Mouse (Mus musculus) hindbrain, embryonic 16.5 days (tissue): ENCODE results near the gene Ap1b1. TPM values are rescaled to one million over a fixed set of nuclear protein-coding genes. Genes with fewer than 3 reads are reported as not detected.

Source experiments
- ATAC-seq: fragments of 200-750 bp; cut with Nextera tagmentation; 2 replicates; pipeline ENCODE4 v1.8.0; 2017; ENCODE audit warnings: moderate TSS enrichment, moderate library complexity
- H3K27ac ChIP-seq: fragments of 300-500 bp; sonication (generic); 2 replicates; pipeline ENCODE4 v1.5.1; 2014; ENCODE audit warnings: low read depth, mild to moderate bottlenecking, control low read depth, low read length, moderate library complexity
- H3K27me3 ChIP-seq: fragments of 300-500 bp; sonication (generic); replicated peaks from 2 replicates; pipeline ENCODE4 v1.6.1; 2014; ENCODE audit warnings: low read length; ENCODE audit not compliant: control insufficient read depth, insufficient read depth
- H3K36me3 ChIP-seq: fragments of 300-500 bp; sonication (generic); 2 replicates; pipeline ENCODE4 v1.6.1; 2014; ENCODE audit warnings: mild to moderate bottlenecking, low read length, moderate library complexity, mixed read lengths; ENCODE audit not compliant: control insufficient read depth, insufficient read depth
- H3K4me1 ChIP-seq: fragments of 300-500 bp; sonication (generic); 2 replicates; pipeline ENCODE4 v1.6.1; 2014; ENCODE audit warnings: low read depth, low read length; ENCODE audit not compliant: control insufficient read depth, insufficient read depth
- H3K4me2 ChIP-seq: fragments of 300-500 bp; sonication (generic); 2 replicates; pipeline ENCODE4 v1.6.1; 2014; ENCODE audit warnings: mild to moderate bottlenecking, low read length, control low read depth, moderate library complexity
- H3K4me3 ChIP-seq: fragments of 300-500 bp; sonication (generic); 2 replicates; pipeline ENCODE4 v1.5.1; 2014; ENCODE audit warnings: mild to moderate bottlenecking, low read length, control low read depth, moderate library complexity
- H3K9ac ChIP-seq: fragments of 300-500 bp; sonication (generic); 2 replicates; pipeline ENCODE4 v1.6.1; 2014; ENCODE audit warnings: low read depth, mild to moderate bottlenecking, control low read depth, low read length, moderate library complexity
- H3K9me3 ChIP-seq: fragments of 300-500 bp; sonication (generic); 2 replicates; pipeline ENCODE4 v1.6.1; 2014; ENCODE audit warnings: mild to moderate bottlenecking, low read length, moderate library complexity; ENCODE audit not compliant: control insufficient read depth
- WGBS: fragments of 180-500 bp; shearing (Covaris S2); extraction: QIAGEN DNeasy Blood & Tissue Kit; methylation state at CpG from one replicate; pipeline ENCODE4 v1.1.7; 2014; 5-methylcytosine and 5-hydroxymethylcytosine counted together
- polyA plus RNA-seq: library from polyadenylated mRNA; unstranded; fragments of >200 nt; fragmentation: Nextera tagmentation; extraction: Ambion mirVana; gene quantifications from 2 replicates; pipeline ENCODE4 v1.2.1, GENCODE M21; 2015

Ap1b1 gene
- polyA plus RNA-seq, 1 experiment from 2014 or later = 102 TPM

- WGBS = 27% methylated on average over 3 of the region's 3 CpGs
- ATAC-seq = no peak
- Histone ChIP-seq H3K4me2 (no peak overlapping the region), H3K9me3 (no peaks in the 10 kb centered on the region), H3K4me3 (no peak overlapping the region), H3K27ac (no peak overlapping the region), H3K4me1 (no peaks in the 10 kb centered on the region), H3K27me3 (no peaks in the 10 kb centered on the region), H3K36me3 (peaks cover 4% of the 10 kb centered on the region; the same call in 1 of the 2 replicates), H3K9ac (no peak overlapping the region)
Measured at GRCm38 (mm10) chr11:4998352-4998751, 11.7 kb downstream of the Ap1b1 start.

GRCm38 (mm10) chr11:4998762-4999161 is 12.1 kb downstream of the Ap1b1 start:
- Histone ChIP-seq H3K4me2 (no peak overlapping the region), H3K9ac (no peak overlapping the region), H3K4me3 (no peak overlapping the region), H3K27ac (no peak overlapping the region), H3K4me1 (no peaks in the 10 kb centered on the region), H3K9me3 (no peaks in the 10 kb centered on the region), H3K36me3 (peaks cover 4% of the 10 kb centered on the region; the same call in 1 of the 2 replicates), H3K27me3 (no peaks in the 10 kb centered on the region)
- no peak for ATAC-seq
- WGBS = 52% methylated on average over 1 of the region's 1 CpGs

GRCm38 (mm10) chr11:5000241-5000640 is 13.6 kb downstream of the Ap1b1 start:
- H3K9me3 ChIP-seq = no peaks in the 10 kb centered on the region
- no peaks in the 10 kb centered on the region for H3K4me1 ChIP-seq
- H3K27me3 ChIP-seq = no peaks in the 10 kb centered on the region
- no peak overlapping the region for H3K4me3 ChIP-seq
- no peak for ATAC-seq
- no peak overlapping the region for H3K9ac ChIP-seq
- no peak overlapping the region for H3K27ac ChIP-seq
- H3K4me2 ChIP-seq = no peak overlapping the region
- 88% methylated on average over 1 of the region's 1 CpGs for WGBS
- peaks cover 4% of the 10 kb centered on the region; the same call in 1 of the 2 replicates for H3K36me3 ChIP-seq

- Histone ChIP-seq H3K27me3 (no peaks in the 10 kb centered on the region), H3K4me2 (no peak overlapping the region), H3K4me3 (no peak overlapping the region), H3K9ac (no peak overlapping the region), H3K4me1 (no peaks in the 10 kb centered on the region), H3K9me3 (no peaks in the 10 kb centered on the region), H3K36me3 (peaks cover 4% of the 10 kb centered on the region; the same call in 1 of the 2 replicates), H3K27ac (no peak overlapping the region)
- ATAC-seq = no peak
- whole genome bisulfite sequencing = 93% methylated on average over 4 of the region's 4 CpGs
Measured at GRCm38 (mm10) chr11:5002826-5003225, 16.2 kb downstream of the Ap1b1 start.

- H3K36me3 ChIP-seq = peaks cover 6% of the 10 kb centered on the region; the same call in 1 of the 2 replicates
- no peak overlapping the region for H3K4me2 ChIP-seq
- no peak overlapping the region for H3K27ac ChIP-seq
- H3K4me1 ChIP-seq = no peaks in the 10 kb centered on the region
- no peaks in the 10 kb centered on the region for H3K9me3 ChIP-seq
- H3K4me3 ChIP-seq = no peak overlapping the region
- H3K27me3 ChIP-seq = no peaks in the 10 kb centered on the region
- ATAC-seq = no peak
- WGBS = 94% methylated on average over 2 of the region's 2 CpGs
- H3K9ac ChIP-seq = no peak overlapping the region
Measured at GRCm38 (mm10) chr11:5005528-5005927, 18.9 kb downstream of the Ap1b1 start.

GRCm38 (mm10) chr11:5007186-5007585 is 20.6 kb downstream of the Ap1b1 start:
- Histone ChIP-seq H3K4me2 (no peak overlapping the region), H3K4me3 (no peak overlapping the region), H3K9me3 (no peaks in the 10 kb centered on the region), H3K27me3 (no peaks in the 10 kb centered on the region), H3K27ac (no peak overlapping the region), H3K4me1 (no peaks in the 10 kb centered on the region), H3K9ac (no peak overlapping the region), H3K36me3 (peaks cover 6% of the 10 kb centered on the region; the same call in 1 of the 2 replicates)
- no peak for ATAC-seq
- WGBS = 86% methylated on average over 1 of the region's 1 CpGs

- no peak overlapping the region for H3K4me2 ChIP-seq
- H3K4me1 ChIP-seq = no peaks in the 10 kb centered on the region
- H3K36me3 ChIP-seq = peaks cover 6% of the 10 kb centered on the region; the same call in 1 of the 2 replicates
- no peaks in the 10 kb centered on the region for H3K9me3 ChIP-seq
- no peak overlapping the region for H3K9ac ChIP-seq
- H3K27ac ChIP-seq = no peak overlapping the region
- H3K27me3 ChIP-seq = no peaks in the 10 kb centered on the region
- 85% methylated on average over 3 of the region's 3 CpGs for WGBS
- no peak for ATAC-seq
- no peak overlapping the region for H3K4me3 ChIP-seq
Measured at GRCm38 (mm10) chr11:5008867-5009266, 22.2 kb downstream of the Ap1b1 start.

GRCm38 (mm10) chr11:5009354-5010074 is 22.9 kb downstream of the Ap1b1 start:
- Histone ChIP-seq H3K27ac (no peak overlapping the region), H3K9ac (no peak overlapping the region), H3K27me3 (no peaks in the 10 kb centered on the region), H3K36me3 (peaks cover 11% of the 10 kb centered on the region; the same call in 1 of the 2 replicates), H3K4me3 (no peak overlapping the region), H3K4me1 (no peaks in the 10 kb centered on the region), H3K9me3 (no peaks in the 10 kb centered on the region), H3K4me2 (no peak overlapping the region)
- WGBS = 81% methylated on average over 3 of the region's 3 CpGs
- ATAC-seq = no peak

GRCm38 (mm10) chr11:5010205-5010604 is 23.6 kb downstream of the Ap1b1 start:
- no peak for ATAC-seq
- H3K9ac ChIP-seq = no peak overlapping the region
- no peaks in the 10 kb centered on the region for H3K4me1 ChIP-seq
- H3K4me3 ChIP-seq = no peak overlapping the region
- H3K36me3 ChIP-seq = peaks cover 12% of the 10 kb centered on the region; the same call in 1 of the 2 replicates
- no peak overlapping the region for H3K4me2 ChIP-seq
- H3K9me3 ChIP-seq = no peaks in the 10 kb centered on the region
- WGBS = 81% methylated on average over 1 of the region's 1 CpGs
- no peak overlapping the region for H3K27ac ChIP-seq
- H3K27me3 ChIP-seq = no peaks in the 10 kb centered on the region
